Mouse (Mus musculus): ENCODE data around the gene Catsperz. TPM values are rescaled to one million over a fixed set of nuclear protein-coding genes. Genes with fewer than 3 reads are reported as not detected.

Catsperz gene
- total RNA-seq, 1 experiment from 2014 or later: not detected

- no peak for DNase-seq
These were observed 18.5 kb upstream of the Catsperz start for GRCm38 (mm10) chr19:6943709-6944108.

- DNase-seq: no peak
These were observed 17.6 kb upstream of the Catsperz start for GRCm38 (mm10) chr19:6942764-6943163.

DNA sequence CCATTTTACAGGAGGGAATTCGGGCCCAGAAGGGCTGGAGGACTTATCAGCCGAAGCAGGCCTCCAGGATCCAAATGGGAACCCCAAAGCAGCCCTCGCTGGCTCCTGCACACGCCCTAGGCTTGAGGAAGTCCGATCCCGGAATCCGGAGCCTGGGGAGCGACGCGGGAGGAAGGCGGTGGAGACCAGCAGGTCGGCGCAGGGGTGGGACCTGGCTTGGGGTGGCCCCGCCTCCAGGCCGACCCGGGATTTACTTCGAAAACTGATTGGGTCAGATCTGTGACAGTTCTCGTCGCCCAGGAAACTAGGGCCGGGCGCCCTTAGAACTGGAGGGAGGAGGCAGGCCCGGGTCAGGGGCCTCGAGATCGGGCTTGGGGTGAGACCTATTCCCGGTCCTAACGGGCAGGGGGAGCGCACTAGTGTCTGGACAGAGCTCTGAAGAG is 17.1 kb upstream of the Catsperz start, which contains the start of gene Gpr137:
Gpr137 (minus strand) TSS at position 232 of the 443 bp plus-strand sequence.
- DNase-seq: peak; percentile 94

GRCm38 (mm10) chr19:6941372-6942248 is 16.4 kb upstream of the Catsperz start, which contains the start of gene Bad:
Gene Bad, plus strand, starts transcription at chr19:6941861.
- peak; percentile 97 for DNase-seq

GRCm38 (mm10) chr19:6940396-6941351 is 15.5 kb upstream of the Catsperz start:
- no peak for DNase-seq

GRCm38 (mm10) chr19:6939106-6940002 is 14.2 kb upstream of the Catsperz start:
- DNase-seq: no peak

DNA sequence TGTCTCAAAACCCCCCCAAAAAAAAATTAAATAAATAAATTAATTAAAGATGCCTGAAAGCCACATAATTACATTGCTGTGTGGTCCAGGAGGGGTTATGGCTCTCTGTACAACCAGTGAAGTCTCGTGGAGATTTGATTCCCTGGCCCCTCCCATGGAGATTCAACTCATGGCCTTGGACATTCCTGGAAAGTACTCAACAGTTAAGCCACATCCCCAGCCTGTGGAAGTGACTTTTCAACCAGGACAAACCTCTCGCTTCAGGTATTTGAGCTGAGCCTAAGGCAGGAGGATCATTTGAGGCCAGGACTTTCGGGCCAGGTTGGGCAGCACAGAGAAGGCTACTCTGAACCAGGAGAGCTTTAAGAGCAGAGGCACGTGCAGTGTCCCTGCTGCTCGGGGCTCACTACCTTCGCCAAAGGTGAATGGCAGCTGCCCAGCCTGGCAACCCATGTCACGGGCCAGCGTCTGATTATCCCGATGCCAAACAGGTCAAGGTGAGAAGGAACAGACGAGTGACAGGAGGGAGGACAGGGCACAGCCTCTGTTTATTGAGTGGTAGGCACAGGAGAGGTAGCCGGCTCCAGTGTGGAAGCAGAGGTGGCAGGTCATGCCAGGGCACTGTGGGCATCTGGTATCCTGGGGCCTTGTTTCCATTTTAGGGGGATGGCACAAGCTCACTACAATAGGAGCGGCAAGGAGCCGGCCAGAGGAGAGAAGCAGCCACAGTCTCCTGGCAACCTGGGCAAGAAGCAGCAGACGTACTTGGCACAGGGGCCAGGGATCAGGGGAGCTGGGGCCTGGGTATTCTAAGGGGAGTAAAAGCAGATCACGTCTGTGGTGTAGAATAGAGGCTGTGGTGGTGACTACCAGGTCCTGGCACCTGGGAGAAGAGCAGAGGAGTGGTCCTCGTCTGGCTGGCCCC is 12.6 kb upstream of the Catsperz start:
- DNase-seq: no peak

GRCm38 (mm10) chr19:6936299-6936698 is 11.1 kb upstream of the Catsperz start:
- DNase-seq: no peak

- DNase-seq: no peak
These were observed 9.2 kb upstream of the Catsperz start, which contains the start of gene Kcnk4 for GRCm38 (mm10) chr19:6934195-6934977. Gene Kcnk4, minus strand, starts transcription at chr19:6934515.

DNA sequence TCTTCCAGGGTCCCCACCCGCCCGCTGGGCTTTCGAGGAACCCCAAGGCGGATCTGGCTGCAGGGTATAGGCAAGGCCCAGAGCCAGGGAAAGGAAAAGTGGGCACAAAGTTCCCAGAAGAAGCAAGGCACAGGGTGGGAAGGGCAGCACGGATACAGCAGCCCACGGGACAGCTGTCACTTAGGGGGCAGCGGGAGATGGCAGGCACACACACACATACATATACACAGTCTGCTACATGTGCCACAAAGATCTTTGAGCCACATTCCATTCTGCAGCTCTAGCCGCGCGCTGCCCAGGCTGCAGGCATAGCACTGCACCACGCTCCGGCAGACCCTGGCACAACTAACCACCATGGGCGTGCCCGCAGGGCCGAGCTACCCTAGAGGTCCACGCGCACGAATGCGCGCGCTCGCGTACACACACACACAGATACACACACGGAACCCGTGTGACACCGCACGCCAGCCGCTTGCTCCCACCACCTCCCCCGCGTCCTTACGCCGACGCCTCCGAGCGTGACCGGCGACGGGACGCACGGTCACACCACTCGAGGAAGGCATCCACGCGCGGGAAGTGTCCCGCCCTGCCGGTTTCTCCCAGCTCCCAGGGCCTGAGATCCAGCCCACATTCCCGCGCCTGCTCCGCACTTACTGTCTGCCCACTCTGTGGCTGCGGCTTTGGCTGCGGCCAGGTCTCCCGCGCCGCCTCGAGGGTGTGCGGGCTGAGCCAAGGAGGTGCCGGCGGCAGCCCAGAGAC is 8.4 kb upstream of the Catsperz start:
- DNase-seq: no peak

DNA sequence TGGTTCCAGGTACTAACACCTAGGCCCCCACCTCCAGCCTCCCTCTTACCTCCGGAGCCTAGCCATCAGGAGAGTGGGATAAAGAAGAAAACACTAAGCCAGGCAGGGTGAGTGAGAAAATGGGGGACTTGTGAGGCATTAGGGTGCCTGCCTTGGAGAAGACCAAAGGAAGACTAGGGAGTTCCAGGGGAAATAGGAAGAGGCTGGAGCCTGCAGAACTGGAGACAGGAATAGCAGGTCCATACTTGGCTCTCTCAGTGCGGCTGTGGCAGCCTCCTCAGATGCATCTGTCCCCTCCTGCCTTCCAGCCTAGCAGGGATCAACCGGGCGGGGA is 7.9 kb upstream of the Catsperz start:
- DNase-seq: no peak

DNA sequence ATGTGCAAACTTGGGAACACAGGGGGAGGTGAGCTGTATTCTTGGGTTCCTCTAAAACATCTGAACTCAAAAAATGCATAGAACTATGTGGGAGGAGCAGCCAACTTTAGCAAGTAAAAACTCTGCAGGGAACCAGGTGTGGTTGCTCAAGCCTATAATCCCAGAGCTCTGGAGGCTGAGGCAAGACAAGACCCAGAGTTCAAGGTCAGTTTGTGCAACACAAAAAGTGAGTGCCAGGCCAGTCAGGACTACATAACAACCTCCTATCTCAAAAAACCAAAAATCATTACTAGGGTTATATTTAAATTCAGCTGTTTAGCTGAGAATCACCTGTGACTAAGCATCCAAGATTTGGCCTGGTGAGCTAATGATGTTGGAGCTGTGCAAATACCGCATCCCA is 6.8 kb upstream of the Catsperz start:
- no peak for DNase-seq

- DNase-seq: no peak
These were observed 5.8 kb upstream of the Catsperz start for GRCm38 (mm10) chr19:6931002-6931401.

DNA sequence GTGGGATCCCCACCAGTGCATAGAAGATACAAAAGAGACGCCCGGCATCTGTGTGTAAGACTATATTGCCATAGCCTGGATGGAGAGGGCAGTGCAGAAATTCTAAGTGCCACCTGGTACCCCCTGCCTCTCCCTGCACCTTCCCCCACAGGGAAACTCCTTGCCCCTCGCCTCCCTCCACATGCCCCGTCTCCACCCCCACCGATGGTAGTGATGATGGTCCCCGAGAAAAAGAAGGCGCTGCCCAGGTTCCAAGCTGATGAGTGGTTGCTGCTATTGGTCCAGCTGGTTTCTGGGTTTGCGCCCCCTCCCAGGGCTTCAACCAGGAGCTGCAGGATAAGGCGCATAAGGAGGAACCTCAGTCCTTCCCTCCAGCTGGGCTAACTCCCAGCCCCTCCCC is 2.9 kb upstream of the Catsperz start:
- DNase-seq: no peak

DNA sequence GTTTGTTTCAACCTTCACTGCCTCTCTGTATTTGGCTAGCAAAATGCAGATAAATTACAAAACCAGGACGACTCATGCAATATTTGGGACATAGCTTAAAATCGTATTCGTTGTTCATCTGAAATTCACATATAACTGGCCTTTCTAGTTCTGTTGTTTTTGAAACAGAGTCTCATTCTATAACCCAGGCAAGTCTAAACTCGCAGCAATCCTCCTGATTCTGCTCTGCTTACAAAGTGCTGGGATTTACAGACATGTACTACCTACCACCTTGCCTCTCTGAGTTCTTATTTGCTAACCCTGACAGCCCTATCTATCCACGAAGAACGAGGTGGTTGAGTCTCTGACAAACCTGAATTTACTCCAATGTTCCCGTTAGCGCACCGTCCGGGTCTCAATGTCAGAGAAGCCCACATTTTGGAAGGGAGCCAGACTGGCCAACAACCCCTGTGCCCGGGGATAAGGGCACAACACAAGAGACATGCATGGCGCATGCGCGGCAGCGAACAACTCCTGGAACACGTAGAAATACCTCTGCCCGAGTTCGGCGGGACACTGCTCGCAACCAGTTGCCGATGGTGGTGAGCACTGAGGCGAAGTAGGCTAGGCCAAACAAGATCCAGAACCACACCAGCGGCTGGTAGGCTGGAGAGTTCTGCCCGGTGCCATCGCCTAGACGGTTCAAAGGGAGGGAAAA is 1.5 kb upstream of the Catsperz start:
- no peak for DNase-seq

- no peak for DNase-seq
These were observed 590 bp upstream of the Catsperz start for GRCm38 (mm10) chr19:6925611-6926329.

GRCm38 (mm10) chr19:6924461-6925306 is 496 bp downstream of the Catsperz start:
- DNase-seq: peak; percentile 90

Data from adrenal gland, postnatal 25 days (tissue).